Mouse (Mus musculus) embryonic facial prominence, embryonic 10.5 days (tissue): Measurements from ENCODE around the gene Oas1a. TPM values are rescaled to one million over a fixed set of nuclear protein-coding genes. Genes with fewer than 3 reads are reported as not detected.

Source experiments
- DNase-seq: peaks from one replicate; pipeline ENCODE4 v3.0.0-alpha.2; 2017; ENCODE audit warnings: low spot score
- H3K27ac ChIP-seq: fragments of 300-500 bp; sonication (generic); replicated peaks from 2 replicates; pipeline ENCODE4 v1.5.1; 2016; ENCODE audit warnings: mild to moderate bottlenecking
- H3K27me3 ChIP-seq: fragments of 300-500 bp; sonication (generic); replicated peaks from 2 replicates; pipeline ENCODE4 v1.6.1; 2016; ENCODE audit warnings: low read depth, mild to moderate bottlenecking; ENCODE audit not compliant: poor library complexity, severe bottlenecking
- H3K36me3 ChIP-seq: fragments of 300-500 bp; sonication (generic); replicated peaks from 2 replicates; pipeline ENCODE4 v1.6.1; 2016; ENCODE audit warnings: mild to moderate bottlenecking, moderate library complexity
- H3K4me1 ChIP-seq: fragments of 300-500 bp; sonication (generic); 2 replicates; pipeline ENCODE4 v1.6.1; 2016
- H3K4me3 ChIP-seq: fragments of 300-500 bp; sonication (generic); 2 replicates; pipeline ENCODE4 v1.5.1; 2016; ENCODE audit warnings: mild to moderate bottlenecking, moderate library complexity
- H3K9me3 ChIP-seq: fragments of 300-500 bp; sonication (generic); 2 replicates; pipeline ENCODE4 v1.6.1; 2016; ENCODE audit warnings: mild to moderate bottlenecking
- WGBS: fragments of 180-500 bp; shearing (Covaris S2); methylation state at CpG from one replicate; pipeline ENCODE4 v1.1.7; 2016; 5-methylcytosine and 5-hydroxymethylcytosine counted together
- microRNA-seq: library from miRNA; unstranded; fragments of <30 nt; microRNA quantifications from one replicate; pipeline ENCODE4, GENCODE M21; 2017
- polyA plus RNA-seq: library from polyadenylated mRNA; unstranded; fragments of >200 nt; fragmentation: Nextera tagmentation; extraction: Ambion mirVana; gene quantifications from 2 replicates; pipeline ENCODE4 v1.2.1, GENCODE M21; 2016

Gene Oas1a
- polyA plus RNA-seq, 1 experiment from 2014 or later: 0.30 TPM

DNA sequence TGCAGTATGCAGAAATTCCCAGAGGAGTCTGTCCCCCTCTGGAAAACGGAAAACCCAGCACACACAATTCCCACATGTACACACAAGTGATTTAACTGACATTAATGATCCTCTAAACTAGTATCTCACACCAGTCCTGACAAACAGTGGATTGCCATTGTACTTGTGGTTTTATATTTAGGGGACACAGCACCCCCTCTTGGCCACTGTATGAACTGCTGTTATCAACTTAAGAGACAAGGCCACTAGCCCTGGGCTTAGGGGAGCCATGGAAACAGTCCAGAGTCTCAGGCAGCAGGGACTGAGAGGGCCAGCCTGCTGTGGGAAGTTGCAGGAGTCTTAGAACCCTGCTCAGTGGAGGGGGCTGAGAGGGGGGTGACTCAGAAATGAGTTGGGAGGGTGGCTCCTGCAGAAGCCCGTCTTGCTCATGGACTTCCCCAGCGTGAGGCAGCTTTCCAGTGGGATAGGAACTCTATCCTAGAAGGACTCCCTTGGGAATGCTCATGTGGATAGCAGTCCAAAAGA lies 41.9 kb downstream of the Oas1a start:
- Histone ChIP-seq H3K27ac (no peak overlapping the region), H3K36me3 (no peaks in the 10 kb centered on the region), H3K4me3 (no peak overlapping the region), H3K4me1 (no peaks in the 10 kb centered on the region), H3K27me3 (no peaks in the 10 kb centered on the region), H3K9me3 (no peaks in the 10 kb centered on the region)
- WGBS: 73% methylated on average over 3 of the region's 3 CpGs
- peak; percentile 10 for DNase-seq

GRCm38 (mm10) chr5:120861121-120861520 lies 46.2 kb downstream of the Oas1a start, which contains the start of gene Oas1h:
Oas1h (plus strand) TSS chr5:120861421.
- Histone ChIP-seq H3K27me3 (no peaks in the 10 kb centered on the region), H3K4me3 (no peak within 1 kb of the TSS), H3K36me3 (no peaks in the 10 kb centered on the region), H3K4me1 (no peaks in the 10 kb centered on the region), H3K27ac (no peak within 1 kb of the TSS), H3K9me3 (no peaks in the 10 kb centered on the region)
- DNase-seq: no peak
- WGBS: 54% methylated on average over 4 of the region's 4 CpGs

- no peaks in the 10 kb centered on the region for H3K4me1 ChIP-seq
- H3K36me3 ChIP-seq: no peaks in the 10 kb centered on the region
- H3K9me3 ChIP-seq: peaks cover 6% of the 10 kb centered on the region; the same call in 1 of the 2 replicates
- WGBS: 78% methylated on average over 2 of the region's 2 CpGs
- H3K27ac ChIP-seq: no peak overlapping the region
- H3K4me3 ChIP-seq: no peak overlapping the region
- no peaks in the 10 kb centered on the region for H3K27me3 ChIP-seq
- no peak for DNase-seq
These were observed 48.1 kb downstream of the Oas1a start for GRCm38 (mm10) chr5:120859241-120859640.

GRCm38 (mm10) chr5:120849601-120850136 lies 57.7 kb downstream of the Oas1a start:
- H3K4me1 ChIP-seq: no peaks in the 10 kb centered on the region
- DNase-seq: peak; percentile 34
- no peaks in the 10 kb centered on the region for H3K27me3 ChIP-seq
- H3K4me3 ChIP-seq: no peak overlapping the region
- WGBS: 68% methylated on average over 3 of the region's 3 CpGs
- no peak overlapping the region for H3K27ac ChIP-seq
- H3K9me3 ChIP-seq: peaks cover 10% of the 10 kb centered on the region; the same call in 1 of the 2 replicates
- no peaks in the 10 kb centered on the region for H3K36me3 ChIP-seq

DNA sequence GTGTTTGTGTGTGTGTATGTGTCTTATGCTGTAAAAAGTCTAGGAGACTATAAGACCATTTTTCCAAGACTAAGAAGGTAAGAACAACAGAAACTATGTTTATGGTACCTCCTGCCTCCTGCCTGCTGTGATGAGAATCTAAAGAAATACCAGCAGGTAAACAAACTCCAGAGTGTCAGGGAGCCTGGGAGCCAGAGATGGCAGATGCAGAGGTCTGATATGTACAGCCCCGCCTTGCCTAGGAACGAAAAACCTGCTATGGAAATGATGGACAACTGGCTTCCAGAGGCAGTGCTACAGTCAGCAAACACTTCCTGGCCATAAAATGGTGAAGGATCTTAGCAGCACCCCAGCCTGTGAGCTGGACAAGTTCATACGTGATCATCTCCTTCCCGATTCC lies 60.3 kb downstream of the Oas1a start, which contains the start of gene Oas1f:
Oas1f (plus strand) TSS at position 301 of the 400 bp plus-strand sequence.
- H3K36me3 ChIP-seq: no peaks in the 10 kb centered on the region
- H3K4me1 ChIP-seq: no peaks in the 10 kb centered on the region
- no peaks in the 10 kb centered on the region for H3K27me3 ChIP-seq
- DNase-seq: no peak
- WGBS: 78% methylated on average over 4 of the region's 4 CpGs
- H3K4me3 ChIP-seq: no peak within 1 kb of the TSS
- no peak within 1 kb of the TSS for H3K27ac ChIP-seq
- no peaks in the 10 kb centered on the region for H3K9me3 ChIP-seq

Small RNA genes within 50 kb of the gene (microRNA-seq; reads per million reads assigned to microRNA genes)
- not detected for gene Gm22907

Other genes starting within 250 kb of the Oas1a start
- 1.8 and 2.2 TPM in 2 replicates for gene Dtx1, start 195.6 kb downstream of the Oas1a start, polyA plus RNA-seq
- gene Oas2, start 157.7 kb downstream of the Oas1a start, polyA plus RNA-seq: 0.06 and 0.10 TPM in 2 replicates
- 0.06 TPM in 1 of 2 replicates, not detected in the other for gene Oas3, start 129.9 kb downstream of the Oas1a start, polyA plus RNA-seq
- gene Oas1e, start 112.0 kb downstream of the Oas1a start, polyA plus RNA-seq: not detected in 2 replicates
- gene Oas1c, start 95.0 kb downstream of the Oas1a start, polyA plus RNA-seq: 0.14 and 0.49 TPM in 2 replicates
- gene Oas1f, start 60.2 kb downstream of the Oas1a start, polyA plus RNA-seq: not detected in 2 replicates
- gene Oas1h, start 46.1 kb downstream of the Oas1a start, polyA plus RNA-seq: not detected in 2 replicates
- gene Oas1g, start 19.9 kb downstream of the Oas1a start, polyA plus RNA-seq: not detected in 2 replicates
- gene Oas1d, start 7.0 kb upstream of the Oas1a start, polyA plus RNA-seq: not detected in 2 replicates
- gene Rph3a, start 102.6 kb upstream of the Oas1a start, polyA plus RNA-seq: 0.14 and 0.20 TPM in 2 replicates